ENCODE assay signal across 8 mouse cellular contexts in the genomic region with DNA sequence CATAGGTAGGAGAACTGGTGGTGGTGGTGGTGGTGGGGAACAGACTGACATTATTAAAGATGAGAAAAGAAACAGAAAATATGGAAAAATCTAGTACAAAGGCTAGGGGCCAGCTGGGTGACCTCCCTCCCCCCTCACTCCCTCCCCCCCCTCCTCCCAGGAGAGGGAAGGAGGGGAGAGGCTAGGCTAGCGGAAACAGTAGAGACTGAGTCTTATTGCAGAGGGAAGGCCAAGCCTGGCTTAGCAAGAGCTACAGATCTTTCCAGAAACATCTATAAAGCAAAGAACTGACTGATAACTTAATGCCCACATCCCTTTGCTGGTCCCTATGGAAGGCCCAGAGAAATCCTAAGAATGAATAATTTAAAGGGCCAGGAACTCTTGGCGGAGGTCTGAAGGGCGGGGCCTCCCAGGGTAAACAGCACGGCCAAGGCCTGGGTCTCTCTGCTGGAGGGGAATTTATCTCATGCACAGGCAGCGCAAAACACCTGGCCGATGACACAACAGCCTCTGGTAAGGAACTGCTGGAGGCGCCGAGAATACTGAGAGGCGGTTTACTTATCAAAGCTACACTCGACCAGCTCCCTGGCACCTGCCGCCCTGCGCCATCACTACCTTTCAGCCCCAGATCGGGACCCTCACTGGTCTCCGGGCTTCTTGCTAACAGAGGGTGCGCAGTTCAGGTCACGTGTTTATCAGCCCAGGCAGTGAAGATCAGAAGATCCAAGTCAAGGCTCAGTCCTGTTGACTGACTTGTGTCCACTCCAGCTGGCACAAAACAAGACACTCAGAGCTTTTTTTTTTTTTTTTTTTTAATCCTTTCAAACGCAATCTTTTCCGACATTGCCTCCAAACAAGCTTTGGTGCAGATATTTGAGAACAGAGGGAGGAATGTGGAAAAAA. TPM values are rescaled to one million over a fixed set of nuclear protein-coding genes. Genes with fewer than 3 reads are reported as not detected.
DNase-seq lines count a peak whose midpoint lies in the region; ATAC-seq and TF ChIP-seq lines count a peak whose summit lies in the region.

No protein-coding gene starts in this region.

- H3K9ac ChIP-seq in limb, embryonic 15.5 days, result no peak overlapping the region
- no peak overlapping the region for H3K9ac ChIP-seq in stomach, postnatal 0 days (ENCODE audit: low read length)

- no peak for TF ChIP-seq CTCF in lung, adult 2 months (IDR thresholded peaks at IDR 0.05; ENCODE audit: insufficient read depth, low read length)
- TF ChIP-seq CTCF in stomach, postnatal 0 days (IDR thresholded peaks at IDR 0.05; ENCODE audit: low read depth), result no peak

- peak; percentile 44 for DNase-seq in adrenal gland, adult 2 months
- no peak for DNase-seq in adrenal gland, postnatal 36 days
- DNase-seq in lung, postnatal 36 days, result peak; percentile 34
- no peak for DNase-seq in lung, adult 2 months
- DNase-seq in stomach, postnatal 0 days (ENCODE audit: low spot score), result peak; percentile 57
- DNase-seq in left cerebral cortex, postnatal 14 days (ENCODE audit: low spot score in 2 of 2), result no peak
- DNase-seq in Muller cell, postnatal 12 days (ENCODE audit: inconsistent ontology term), result no peak

- peak overlapping the region; percentile 59; the same call in 1 of the 2 replicates for H3K27ac ChIP-seq in limb, embryonic 15.5 days
- peak overlapping the region; percentile 35 for H3K27ac ChIP-seq in stomach, postnatal 0 days (replicated peaks)

- H3K4me3 ChIP-seq in lung, adult 2 months (replicated peaks; ENCODE audit: extremely low read depth, low read depth, low read length), result no peak overlapping the region
- H3K4me3 ChIP-seq in limb, embryonic 15.5 days, result no peak overlapping the region
- H3K4me3 ChIP-seq in stomach, postnatal 0 days (ENCODE audit: low read depth, low read length), result 0 out of 2 replicates have a peak overlapping the region, but pooled peaks have one; percentile 4

- intact Hi-C loops in left cerebral cortex, postnatal 14 days (cut with DNase I), result loop anchor here (5.0 kb wide), 1 partner anchor 63 kb away; no protein-coding TSS in a partner anchor

- WGBS in lung, adult 2 months, result 33% methylated on average over 18 of the region's 18 CpGs
- 20% methylated on average over 18 of the region's 18 CpGs for WGBS in limb, embryonic 15.5 days
- 16% methylated on average over 17 of the region's 18 CpGs for WGBS in stomach, postnatal 0 days

- no peak for TF ChIP-seq EP300 in stomach, postnatal 0 days (optimal IDR thresholded peaks at IDR 0.05)

- ATAC-seq in limb, embryonic 15.5 days (ENCODE audit: insufficient number of reproducible peaks, low FRiP score, low TSS enrichment, low read depth), result no peak
- ATAC-seq in stomach, postnatal 0 days (ENCODE audit: low FRiP score, low TSS enrichment), result no peak

- peaks cover 16% of the 10 kb centered on the region for H3K27me3 ChIP-seq in limb, embryonic 15.5 days
- H3K27me3 ChIP-seq in stomach, postnatal 0 days (ENCODE audit: control insufficient read depth, insufficient read depth, low read length), result no peaks in the 10 kb centered on the region

- peaks cover 10% of the 10 kb centered on the region for H3K36me3 ChIP-seq in limb, embryonic 15.5 days
- 0 out of 2 replicates have a peak, but pooled peaks cover 2% of the 10 kb centered on the region for H3K36me3 ChIP-seq in stomach, postnatal 0 days (ENCODE audit: control insufficient read depth, insufficient read depth, low read length)

- H3K9me3 ChIP-seq in limb, embryonic 15.5 days, result no peaks in the 10 kb centered on the region
- H3K9me3 ChIP-seq in stomach, postnatal 0 days (ENCODE audit: control insufficient read depth, low read length), result no peaks in the 10 kb centered on the region

- no peak for TF ChIP-seq POLR2A in lung, adult 2 months (IDR thresholded peaks at IDR 0.05; ENCODE audit: borderline replicate concordance, extremely low read depth, low read depth, low read length)

- peak overlapping the region; percentile 17; the same call in 1 of the 2 replicates for H3K4me2 ChIP-seq in limb, embryonic 15.5 days
- H3K4me2 ChIP-seq in stomach, postnatal 0 days (replicated peaks; ENCODE audit: low read depth), result peak overlapping the region; percentile 36

- no peaks in the 10 kb centered on the region for H3K4me1 ChIP-seq in lung, adult 2 months (ENCODE audit: control insufficient read depth, insufficient read depth, low read length)
- H3K4me1 ChIP-seq in limb, embryonic 15.5 days, result peaks cover 45% of the 10 kb centered on the region
- H3K4me1 ChIP-seq in stomach, postnatal 0 days (replicated peaks; ENCODE audit: control insufficient read depth, insufficient read depth), result peaks cover 6% of the 10 kb centered on the region; the same call in 1 of the 2 replicates

RNA-seq across cellular contexts. Expression of a gene that starts 4.4 kb away (rescaled TPM):
- 10 to 100 TPM in 1 of 2 experiments, 1 to 10 TPM in 1; 9.6 to 14.2 TPM for total RNA-seq in adrenal gland, adult 2 months (2021)
- 18.9 and 32.8 TPM in 2 replicates for polyA plus RNA-seq in adrenal gland, adult 2 months (2012; rRNA removed)
- 1 to 10 TPM; 4.8 to 6.2 TPM for total RNA-seq in adrenal gland, postnatal 36 days (2021)
- polyA plus RNA-seq in lung, adult 2 months (2012; rRNA removed), result 3.6 and 4.4 TPM in 2 replicates
- 0.19 and 0.38 TPM in 2 replicates for polyA plus RNA-seq in limb, embryonic 15.5 days (2015; fragmentation: Nextera tagmentation; extraction: Ambion mirVana)
- polyA plus RNA-seq in stomach, postnatal 0 days (2015; fragmentation: Nextera tagmentation; extraction: Ambion mirVana), result 0.07 and 0.15 TPM in 2 replicates
- total RNA-seq in left cerebral cortex, postnatal 14 days (2021), result under 1 TPM in 1 of 2 experiments, not detected in 1; 0.27 TPM

RNA-seq across cellular contexts. Expression of a gene that starts 8.8 kb away (rescaled TPM):
- total RNA-seq in adrenal gland, adult 2 months (2021), result 10 to 100 TPM in 1 of 2 experiments, 1 to 10 TPM in 1; 3.0 to 14.8 TPM
- 81.3 and 84.6 TPM in 2 replicates for polyA plus RNA-seq in adrenal gland, adult 2 months (2012; rRNA removed)
- 1 to 10 TPM; 1.9 to 7.8 TPM for total RNA-seq in adrenal gland, postnatal 36 days (2021)
- polyA plus RNA-seq in lung, adult 2 months (2012; rRNA removed), result 150 and 162 TPM in 2 replicates
- polyA plus RNA-seq in limb, embryonic 15.5 days (2015; fragmentation: Nextera tagmentation; extraction: Ambion mirVana), result 4.8 and 6.0 TPM in 2 replicates
- polyA plus RNA-seq in stomach, postnatal 0 days (2015; fragmentation: Nextera tagmentation; extraction: Ambion mirVana), result 3.7 and 4.1 TPM in 2 replicates
- 1 to 10 TPM; 1.7 to 4.7 TPM for total RNA-seq in left cerebral cortex, postnatal 14 days (2021)

RNA-seq across cellular contexts. Expression of a gene that starts 20.9 kb away (rescaled TPM):
- 1 to 10 TPM; 6.4 to 7.4 TPM for total RNA-seq in adrenal gland, adult 2 months (2021)
- 30.4 and 31.4 TPM in 2 replicates for polyA plus RNA-seq in adrenal gland, adult 2 months (2012; rRNA removed)
- 1 to 10 TPM; 7.9 to 9.6 TPM for total RNA-seq in adrenal gland, postnatal 36 days (2021)
- 63.8 and 65.2 TPM in 2 replicates for polyA plus RNA-seq in lung, adult 2 months (2012; rRNA removed)
- polyA plus RNA-seq in limb, embryonic 15.5 days (2015; fragmentation: Nextera tagmentation; extraction: Ambion mirVana), result 8.0 and 8.5 TPM in 2 replicates
- 2.4 and 3.4 TPM in 2 replicates for polyA plus RNA-seq in stomach, postnatal 0 days (2015; fragmentation: Nextera tagmentation; extraction: Ambion mirVana)
- 10 to 100 TPM in 1 of 2 experiments, 1 to 10 TPM in 1; 8.8 to 10.6 TPM for total RNA-seq in left cerebral cortex, postnatal 14 days (2021)

RNA-seq across cellular contexts. Expression of a gene that starts 21.0 kb away (rescaled TPM):
- total RNA-seq in adrenal gland, adult 2 months (2021), result 10 to 100 TPM; 27.9 to 31.7 TPM
- 36.7 and 52.7 TPM in 2 replicates for polyA plus RNA-seq in adrenal gland, adult 2 months (2012; rRNA removed)
- 10 to 100 TPM; 23.5 to 36.1 TPM for total RNA-seq in adrenal gland, postnatal 36 days (2021)
- polyA plus RNA-seq in lung, adult 2 months (2012; rRNA removed), result 79.4 and 105 TPM in 2 replicates
- 32.8 and 34.1 TPM in 2 replicates for polyA plus RNA-seq in limb, embryonic 15.5 days (2015; fragmentation: Nextera tagmentation; extraction: Ambion mirVana)
- polyA plus RNA-seq in stomach, postnatal 0 days (2015; fragmentation: Nextera tagmentation; extraction: Ambion mirVana), result 22.5 and 27.0 TPM in 2 replicates
- 10 to 100 TPM in 1 of 2 experiments, 1 to 10 TPM in 1; 7.1 to 13.7 TPM for total RNA-seq in left cerebral cortex, postnatal 14 days (2021)

RNA-seq across cellular contexts. Expression of a gene that starts 21.1 kb away (rescaled TPM):
- total RNA-seq in adrenal gland, adult 2 months (2021), result 1 to 10 TPM in 1 of 2 experiments, under 1 TPM in 1; 0.89 to 2.6 TPM
- polyA plus RNA-seq in adrenal gland, adult 2 months (2012; rRNA removed), result 2.5 and 3.3 TPM in 2 replicates
- 1 to 10 TPM in 1 of 2 experiments, under 1 TPM in 1; 0.93 to 1.7 TPM for total RNA-seq in adrenal gland, postnatal 36 days (2021)
- polyA plus RNA-seq in lung, adult 2 months (2012; rRNA removed), result 0.89 and 1.0 TPM in 2 replicates
- 0.09 TPM in 1 of 2 replicates, not detected in the other for polyA plus RNA-seq in limb, embryonic 15.5 days (2015; fragmentation: Nextera tagmentation; extraction: Ambion mirVana)
- 0.11 and 0.16 TPM in 2 replicates for polyA plus RNA-seq in stomach, postnatal 0 days (2015; fragmentation: Nextera tagmentation; extraction: Ambion mirVana)
- total RNA-seq in left cerebral cortex, postnatal 14 days (2021), result under 1 TPM in 1 of 2 experiments, not detected in 1; 0.15 TPM

Comparison
In these comparisons a context has a peak if more than half of its experiments do, and no peak if none do; other contexts are left out.
1. DNase-seq: peak in adrenal gland, adult 2 months (single experiment), lung, postnatal 36 days (single experiment) and stomach, postnatal 0 days (single experiment); none in adrenal gland, postnatal 36 days (0 of 2), lung, adult 2 months (single experiment), left cerebral cortex, postnatal 14 days (0 of 2) and Muller cell, postnatal 12 days (single experiment).
2. RNA of a gene that starts 8.8 kb away (polyA plus RNA-seq): 150 to 162 TPM in lung, adult 2 months and 81.3 to 84.6 TPM in adrenal gland, adult 2 months; 4.8 to 6.0 TPM in limb, embryonic 15.5 days and 3.7 to 4.1 TPM in stomach, postnatal 0 days; every median in the first group is over 10 times any median in the second.